Mouse (Mus musculus) forebrain, embryonic 16.5 days (tissue): ENCODE measurements around the gene Mgat5. TPM values are rescaled to one million over a fixed set of nuclear protein-coding genes. Genes with fewer than 3 reads are reported as not detected.

Source experiments
- ATAC-seq: fragments of 200-750 bp; cut with Nextera tagmentation; 2 replicates; pipeline ENCODE4 v1.8.0; 2017; ENCODE audit warnings: mild to moderate bottlenecking, moderate library complexity
- H3K27ac ChIP-seq: fragments of 300-500 bp; sonication (generic); 2 replicates; pipeline ENCODE4 v1.5.1; 2014; ENCODE audit warnings: low read length, control low read depth
- H3K27me3 ChIP-seq: fragments of 300-500 bp; sonication (generic); replicated peaks from 2 replicates; pipeline ENCODE4 v1.6.1; 2014; ENCODE audit warnings: low read length; ENCODE audit not compliant: control insufficient read depth, insufficient read depth
- H3K36me3 ChIP-seq: fragments of 300-500 bp; sonication (generic); 2 replicates; pipeline ENCODE4 v1.6.1; 2014; ENCODE audit not compliant: control insufficient read depth, insufficient read depth
- H3K4me1 ChIP-seq: fragments of 300-500 bp; sonication (generic); replicated peaks from 2 replicates; pipeline ENCODE4 v1.6.1; 2014; ENCODE audit warnings: low read length; ENCODE audit not compliant: control insufficient read depth, insufficient read depth
- H3K4me2 ChIP-seq: fragments of 300-500 bp; sonication (generic); 2 replicates; pipeline ENCODE4 v1.6.1; 2014; ENCODE audit warnings: mild to moderate bottlenecking, low read length, control low read depth
- H3K4me3 ChIP-seq: fragments of 300-500 bp; sonication (generic); replicated peaks from 2 replicates; pipeline ENCODE4 v1.5.1; 2014; ENCODE audit warnings: mild to moderate bottlenecking, low read length, control low read depth
- H3K9ac ChIP-seq: fragments of 300-500 bp; sonication (generic); replicated peaks from 2 replicates; pipeline ENCODE4 v1.6.1; 2014; ENCODE audit warnings: low read depth, low read length, control low read depth
- H3K9me3 ChIP-seq: fragments of 300-500 bp; sonication (generic); 2 replicates; pipeline ENCODE4 v1.6.1; 2016; ENCODE audit warnings: low read length; ENCODE audit not compliant: control insufficient read depth
- WGBS: fragments of 180-500 bp; shearing (Covaris S2); extraction: QIAGEN DNeasy Blood & Tissue Kit; methylation state at CpG from one replicate; pipeline ENCODE4 v1.1.7; 2014; 5-methylcytosine and 5-hydroxymethylcytosine counted together
- polyA plus RNA-seq: library from polyadenylated mRNA; unstranded; fragments of >200 nt; fragmentation: Nextera tagmentation; extraction: Ambion mirVana; gene quantifications from 2 replicates; pipeline ENCODE4 v1.2.1, GENCODE M21; 2015

Gene Mgat5
- polyA plus RNA-seq, 1 experiment from 2014 or later = 14.8 TPM

DNA sequence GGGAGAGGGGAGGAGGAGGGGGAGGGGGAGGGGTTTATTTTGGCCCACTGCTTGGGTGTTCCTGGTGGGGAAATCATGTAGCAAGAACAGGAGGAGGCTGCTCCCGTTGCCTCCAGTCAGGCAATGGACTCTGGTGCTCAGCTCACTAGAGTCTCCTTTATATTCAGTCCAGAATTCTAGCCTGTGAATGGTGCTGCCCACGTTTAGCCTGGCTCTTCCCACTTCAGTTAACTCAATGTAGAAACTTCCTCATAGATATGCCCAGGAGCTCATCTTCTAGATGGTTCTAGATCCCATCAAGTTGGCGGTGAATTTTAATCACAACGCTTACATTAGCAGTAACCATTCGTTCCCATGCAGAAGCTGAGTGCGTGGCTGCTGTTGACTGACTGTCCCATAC is 123.0 kb downstream of the Mgat5 start:
- ATAC-seq = no peak
- Histone ChIP-seq H3K36me3 (no peaks in the 10 kb centered on the region; the same call in 1 of the 2 replicates), H3K9me3 (no peaks in the 10 kb centered on the region), H3K27me3 (no peaks in the 10 kb centered on the region), H3K9ac (no peak overlapping the region), H3K4me1 (no peaks in the 10 kb centered on the region), H3K4me3 (no peak overlapping the region), H3K27ac (no peak overlapping the region), H3K4me2 (no peak overlapping the region)
- WGBS = 75% methylated on average over 6 of the region's 6 CpGs

DNA sequence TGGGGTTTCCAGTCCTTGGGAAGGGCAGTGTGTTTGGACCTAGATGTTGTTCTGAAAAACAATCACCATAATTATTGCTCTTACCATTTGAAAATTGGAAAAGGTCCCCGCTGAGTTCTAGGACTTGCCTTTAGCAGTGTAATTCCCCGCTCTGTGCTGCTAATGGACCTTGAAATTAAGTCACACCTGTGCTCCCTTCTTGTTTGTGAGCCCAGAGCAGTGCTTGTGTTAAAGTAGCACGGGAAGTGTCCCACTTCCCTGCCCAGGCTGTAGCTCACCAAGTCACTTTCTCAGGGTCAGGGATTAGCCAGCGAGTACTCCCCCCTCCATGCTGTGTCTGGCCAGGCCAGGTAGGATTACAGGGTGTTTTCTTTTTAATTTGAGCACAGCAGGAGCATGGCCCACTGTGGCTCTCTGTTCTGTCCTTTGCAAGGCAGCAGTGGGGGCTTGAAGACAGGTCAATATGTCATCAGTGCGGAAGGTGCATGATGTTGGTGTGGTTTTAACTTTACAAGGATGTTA is 123.6 kb downstream of the Mgat5 start:
- 41% methylated on average over 5 of the region's 5 CpGs for WGBS
- H3K4me2 ChIP-seq = no peak overlapping the region
- H3K36me3 ChIP-seq = no peaks in the 10 kb centered on the region; the same call in 1 of the 2 replicates
- no peaks in the 10 kb centered on the region for H3K9me3 ChIP-seq
- H3K9ac ChIP-seq = no peak overlapping the region
- no peak for ATAC-seq
- no peaks in the 10 kb centered on the region for H3K4me1 ChIP-seq
- H3K27me3 ChIP-seq = no peaks in the 10 kb centered on the region
- no peak overlapping the region for H3K4me3 ChIP-seq
- no peak overlapping the region for H3K27ac ChIP-seq

DNA sequence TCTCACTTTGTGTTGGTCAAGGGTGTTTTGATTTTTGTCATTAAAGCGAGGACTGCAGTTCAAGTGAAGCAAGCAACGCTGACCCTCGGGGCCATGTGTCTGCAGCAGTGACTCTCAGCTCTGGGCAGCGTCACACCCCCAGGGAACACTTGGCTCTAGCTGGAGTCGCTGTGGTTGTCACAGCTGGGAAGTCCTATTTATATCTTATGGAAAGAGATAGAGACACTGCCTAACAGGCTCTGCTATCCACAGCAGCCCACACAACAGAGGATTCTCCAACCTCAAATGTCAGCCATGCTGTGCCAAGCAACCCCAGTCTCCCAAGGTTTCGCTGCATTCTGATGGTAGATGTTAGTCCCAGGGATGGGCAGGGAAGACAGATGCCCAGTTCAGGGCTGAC is 125.0 kb downstream of the Mgat5 start:
- Histone ChIP-seq H3K4me3 (no peak overlapping the region), H3K27ac (no peak overlapping the region), H3K36me3 (no peaks in the 10 kb centered on the region), H3K9me3 (no peaks in the 10 kb centered on the region), H3K27me3 (no peaks in the 10 kb centered on the region), H3K4me1 (no peaks in the 10 kb centered on the region), H3K9ac (no peak overlapping the region), H3K4me2 (no peak overlapping the region)
- no peak for ATAC-seq
- 92% methylated on average over 6 of the region's 6 CpGs for WGBS

DNA sequence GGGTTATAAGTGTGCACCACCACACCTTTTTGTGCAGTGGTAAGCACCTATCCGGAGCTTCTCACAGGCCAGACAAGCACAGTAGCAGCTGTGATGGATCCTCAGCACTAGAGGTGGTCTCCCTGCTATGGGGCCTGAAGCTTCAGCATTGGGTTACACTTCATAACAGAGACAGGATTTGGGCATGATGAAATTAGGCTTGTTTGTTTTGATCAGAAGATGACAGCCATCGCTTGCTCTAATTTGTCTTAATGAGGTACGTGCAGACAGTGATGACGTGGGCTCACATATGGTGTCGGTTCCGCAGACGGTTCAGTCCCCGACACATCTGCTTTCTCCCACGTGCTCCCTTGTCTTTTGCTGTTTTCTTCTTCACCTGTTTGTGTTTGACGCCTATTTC is 132.9 kb downstream of the Mgat5 start:
- H3K4me3 ChIP-seq = no peak overlapping the region
- H3K4me1 ChIP-seq = peaks cover 17% of the 10 kb centered on the region
- ATAC-seq = peak; percentile 65
- no peaks in the 10 kb centered on the region for H3K9me3 ChIP-seq
- no peak overlapping the region for H3K9ac ChIP-seq
- WGBS = 52% methylated on average over 10 of the region's 10 CpGs
- H3K36me3 ChIP-seq = no peaks in the 10 kb centered on the region
- H3K4me2 ChIP-seq = no peak overlapping the region
- no peaks in the 10 kb centered on the region for H3K27me3 ChIP-seq
- no peak overlapping the region for H3K27ac ChIP-seq

DNA sequence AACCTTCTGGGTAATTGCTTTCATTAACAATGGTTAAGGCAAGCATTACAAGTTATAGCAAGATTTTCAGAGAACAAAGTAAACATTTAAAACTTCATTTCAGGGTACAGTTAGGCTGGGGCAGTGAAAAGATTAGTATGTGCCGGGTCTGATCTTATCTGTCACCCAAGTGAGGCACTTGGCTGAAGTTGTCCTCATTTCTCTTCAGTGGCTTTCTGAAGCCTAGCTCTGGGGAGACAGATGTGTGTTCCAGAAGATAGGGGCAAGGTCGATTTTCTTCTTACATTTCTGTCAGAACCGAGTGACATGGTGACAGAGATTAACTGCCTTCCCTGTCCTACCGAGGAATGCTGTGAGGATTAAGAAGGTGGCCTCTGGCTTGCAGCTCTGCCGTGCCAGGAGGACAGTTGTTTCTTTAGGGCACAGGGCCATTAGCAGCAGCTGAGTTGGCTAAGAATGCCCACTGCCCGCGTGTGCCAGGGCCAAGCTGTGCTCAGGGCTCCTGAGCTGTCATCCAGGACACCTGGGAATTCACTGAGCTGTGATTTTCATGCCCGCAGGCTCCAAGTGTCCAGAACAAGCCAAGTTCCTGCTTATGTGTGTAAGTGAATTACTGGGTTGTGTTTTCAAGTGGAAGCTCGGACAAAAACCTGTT is 134.1 kb downstream of the Mgat5 start:
- WGBS = 38% methylated on average over 9 of the region's 9 CpGs
- no peak overlapping the region for H3K4me3 ChIP-seq
- H3K27me3 ChIP-seq = no peaks in the 10 kb centered on the region
- no peaks in the 10 kb centered on the region for H3K9me3 ChIP-seq
- H3K4me2 ChIP-seq = no peak overlapping the region
- peak; percentile 74 for ATAC-seq
- H3K9ac ChIP-seq = no peak overlapping the region
- no peaks in the 10 kb centered on the region for H3K36me3 ChIP-seq
- no peak overlapping the region for H3K27ac ChIP-seq
- peaks cover 17% of the 10 kb centered on the region for H3K4me1 ChIP-seq

DNA sequence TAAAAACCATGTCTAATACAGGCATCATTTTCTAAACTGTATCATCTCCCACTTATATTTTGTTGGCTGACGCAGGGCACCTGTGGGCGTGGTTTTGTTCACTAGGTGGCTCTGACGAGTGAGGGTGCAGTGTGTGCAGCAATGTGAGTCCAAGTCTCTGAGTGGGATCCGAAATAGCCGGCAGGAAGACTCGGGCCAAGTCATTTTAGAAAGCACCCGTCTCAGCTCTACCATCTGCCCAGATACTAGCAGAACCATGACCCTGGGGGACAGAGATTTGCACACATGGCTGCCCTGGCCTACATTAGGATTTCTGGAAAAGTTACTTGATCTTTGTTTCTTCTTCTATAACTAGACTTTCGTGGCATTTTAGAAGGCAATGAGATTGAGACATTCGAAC is 135.5 kb downstream of the Mgat5 start:
- WGBS = 90% methylated on average over 9 of the region's 9 CpGs
- H3K4me1 ChIP-seq = peaks cover 17% of the 10 kb centered on the region

DNA sequence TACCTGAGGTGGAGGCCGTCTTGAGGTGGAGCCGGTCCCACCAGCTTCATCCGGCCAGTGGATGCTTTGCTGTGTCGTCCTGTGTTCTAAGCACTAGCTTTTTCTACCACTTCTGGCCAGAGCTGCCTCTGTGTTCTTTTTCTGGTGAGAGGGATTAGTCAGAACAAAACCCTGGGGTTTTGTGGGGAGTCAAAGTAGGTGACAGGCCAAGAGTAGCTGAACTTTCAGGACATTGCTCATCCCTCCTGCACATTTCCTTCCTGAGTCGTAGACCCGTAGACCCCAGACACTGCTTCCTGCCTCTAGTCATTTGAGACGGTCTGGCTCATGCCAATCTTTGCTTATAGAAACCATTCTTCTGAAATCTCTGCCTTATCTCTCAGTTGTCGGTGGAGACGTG is 140.1 kb downstream of the Mgat5 start:
- Histone ChIP-seq H3K9ac (no peak overlapping the region), H3K27ac (no peak overlapping the region), H3K27me3 (no peaks in the 10 kb centered on the region), H3K4me3 (no peak overlapping the region), H3K4me1 (no peaks in the 10 kb centered on the region; the same call in 1 of the 2 replicates), H3K9me3 (no peaks in the 10 kb centered on the region), H3K4me2 (no peak overlapping the region), H3K36me3 (no peaks in the 10 kb centered on the region)
- no peak for ATAC-seq
- 87% methylated on average over 9 of the region's 9 CpGs for WGBS

More for the DNA sequence above, 135.5 kb downstream of the Mgat5 start:
- Histone ChIP-seq H3K9me3 (no peaks in the 10 kb centered on the region), H3K4me3 (no peak overlapping the region), H3K4me2 (no peak overlapping the region), H3K9ac (no peak overlapping the region), H3K36me3 (no peaks in the 10 kb centered on the region), H3K27ac (no peak overlapping the region), H3K27me3 (no peaks in the 10 kb centered on the region)
- ATAC-seq = no peak

DNA sequence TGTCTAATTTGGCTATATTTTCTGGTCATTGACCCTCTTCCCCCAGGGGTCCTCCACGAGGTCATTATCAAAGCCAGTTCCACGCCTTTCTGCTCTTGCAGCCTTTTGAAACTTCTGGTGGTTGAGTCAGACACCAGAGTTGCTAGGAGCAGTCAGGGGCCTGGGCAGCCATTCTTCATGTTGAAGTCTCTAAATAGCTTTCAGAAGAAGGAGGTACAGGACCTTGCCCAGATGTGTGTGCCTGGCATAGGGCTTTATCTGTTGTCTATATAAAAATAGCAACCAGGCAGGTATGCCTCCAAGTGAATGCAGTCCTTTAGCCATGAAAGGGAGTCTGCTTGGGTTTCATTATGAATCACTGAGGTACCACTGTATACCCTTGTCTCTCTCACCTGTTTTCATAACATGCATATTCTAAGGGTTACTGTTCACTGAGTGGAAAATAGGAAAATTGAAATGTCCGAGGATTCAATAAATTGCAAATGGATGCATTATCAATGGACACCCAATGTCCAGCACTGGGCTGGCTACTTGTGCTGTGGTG is 141.9 kb downstream of the Mgat5 start:
- Histone ChIP-seq H3K9ac (no peak overlapping the region), H3K4me2 (no peak overlapping the region), H3K4me3 (no peak overlapping the region), H3K9me3 (no peaks in the 10 kb centered on the region), H3K4me1 (no peaks in the 10 kb centered on the region; the same call in 1 of the 2 replicates), H3K36me3 (no peaks in the 10 kb centered on the region), H3K27me3 (no peaks in the 10 kb centered on the region), H3K27ac (no peak overlapping the region)
- no peak for ATAC-seq
- WGBS = 62% methylated on average over 3 of the region's 3 CpGs

DNA sequence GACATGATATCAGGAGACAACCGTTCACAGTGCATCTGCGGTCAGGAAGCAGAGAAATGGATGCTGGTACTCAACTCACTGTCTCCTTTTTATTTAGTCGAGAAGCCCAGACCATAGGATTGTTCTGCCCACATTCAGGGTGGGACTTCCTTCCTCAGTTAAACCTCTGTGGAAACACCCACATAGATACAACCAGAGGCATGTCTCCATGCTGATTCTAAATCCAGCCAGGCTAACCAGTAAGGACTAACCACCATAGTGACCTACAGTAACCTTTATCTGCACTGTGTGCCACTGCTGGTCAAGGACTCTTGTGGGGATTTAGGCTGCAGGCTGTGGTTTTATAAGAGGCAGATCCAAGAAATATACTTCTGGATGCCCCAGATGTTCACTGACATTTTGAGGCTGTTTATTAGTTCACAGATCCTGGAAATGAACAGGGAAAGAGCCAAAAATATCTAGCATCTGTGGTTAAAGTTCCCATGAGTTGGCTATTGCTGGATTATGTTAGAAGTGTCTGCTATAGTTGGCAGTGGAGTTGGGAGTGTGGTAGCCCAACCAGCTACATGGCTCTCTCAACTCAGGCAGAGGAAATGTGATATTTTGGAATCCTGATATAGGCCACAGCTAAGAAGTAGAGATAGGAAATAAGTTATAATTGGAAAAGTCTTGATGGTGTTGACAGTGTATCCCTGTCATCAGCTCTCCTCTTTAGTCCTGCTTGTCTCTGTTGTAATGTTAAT is 143.2 kb downstream of the Mgat5 start:
- Histone ChIP-seq H3K9me3 (no peaks in the 10 kb centered on the region), H3K9ac (no peak overlapping the region), H3K27me3 (no peaks in the 10 kb centered on the region), H3K4me1 (no peaks in the 10 kb centered on the region; the same call in 1 of the 2 replicates), H3K4me2 (no peak overlapping the region), H3K4me3 (no peak overlapping the region), H3K36me3 (no peaks in the 10 kb centered on the region), H3K27ac (no peak overlapping the region)
- 92% methylated on average over 3 of the region's 3 CpGs for WGBS
- no peak for ATAC-seq
